In the genomic region with DNA sequence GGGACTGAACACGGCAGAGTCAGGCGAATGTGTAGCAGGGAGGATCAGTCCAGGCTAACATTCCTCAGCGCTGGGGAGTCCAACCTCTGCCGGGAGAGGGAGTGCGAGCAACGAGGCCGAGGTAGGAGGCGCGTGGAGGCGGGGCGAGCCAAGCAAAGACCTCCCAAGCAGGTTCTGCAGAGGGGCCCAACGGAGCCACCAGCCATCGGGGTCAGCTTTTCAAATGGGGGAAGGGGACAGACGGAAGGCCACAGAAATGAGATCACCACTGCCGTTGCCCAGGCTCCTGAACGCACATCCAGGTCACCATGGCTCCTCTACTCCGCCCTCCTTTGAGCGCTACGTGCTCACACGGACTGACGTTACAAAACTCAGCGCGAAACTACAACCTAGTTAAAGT, we compare ENCODE assay signal across 8 mouse cellular contexts. TPM values are rescaled to one million over a fixed set of nuclear protein-coding genes. Genes with fewer than 3 reads are reported as not detected.
A peak's percentile ranks its signal among the peaks of the same experiment; 100 is the strongest.
DNase-seq lines count a peak whose midpoint lies in the region; ATAC-seq lines count a peak whose summit lies in the region.

No protein-coding gene starts in this region.

- peak overlapping the region; percentile 79 for H3K9ac ChIP-seq in intestine, embryonic 15.5 days

- under 1% methylated on average over 23 of the region's 23 CpGs for WGBS in intestine, embryonic 15.5 days

- 0 out of 2 replicates have a peak, but pooled peaks cover 5% of the 10 kb centered on the region for H3K4me1 ChIP-seq in intestine, embryonic 15.5 days (replicated peaks)

- peaks cover 22% of the 10 kb centered on the region for H3K36me3 ChIP-seq in intestine, embryonic 15.5 days

- intact Hi-C loops in left cerebral cortex, postnatal 25 days (cut with DNase I) = loop anchor here (2.0 to 10.0 kb wide), 3 partner anchors 44 to 1594 kb away; no protein-coding TSS in a partner anchor

- H3K9me3 ChIP-seq in intestine, embryonic 15.5 days = no peaks in the 10 kb centered on the region

- no peaks in the 10 kb centered on the region for H3K27me3 ChIP-seq in intestine, embryonic 15.5 days (replicated peaks)

- H3K4me3 ChIP-seq in intestine, embryonic 15.5 days (replicated peaks) = peak overlapping the region; percentile 68

- peak; percentile 89 for ATAC-seq in intestine, embryonic 15.5 days
- peak; percentile 57 for ATAC-seq in megakaryocyte progenitor cell, adult 5-6 weeks (replicated peaks; ENCODE audit: poor library complexity)
- ATAC-seq in monocyte, adult 5-6 weeks (replicated peaks; ENCODE audit: insufficient number of reproducible peaks, low FRiP score, low TSS enrichment, poor library complexity, severe bottlenecking) = no peak

- H3K4me2 ChIP-seq in intestine, embryonic 15.5 days (replicated peaks) = peak overlapping the region; percentile 90

- peak; percentile 86 for DNase-seq in adrenal gland, postnatal 14 days
- peak; percentile 70 for DNase-seq in embryo, embryonic 11.5 days (ENCODE audit: low read depth, low spot score)
- peak; percentile 59 to 81 for DNase-seq in gastrocnemius, postnatal 4 days (ENCODE audit: low spot score in 2 of 2)
- peak; percentile 82 to 86 for DNase-seq in left cerebral cortex, postnatal 25 days (ENCODE audit: low spot score in 2 of 2)
- DNase-seq in right cerebral cortex, postnatal 4 days = peak; percentile 68

- H3K27ac ChIP-seq in intestine, embryonic 15.5 days = peak overlapping the region; percentile 93

RNA-seq across cellular contexts. Expression of a gene that starts 1.7 kb away (rescaled TPM):
- total RNA-seq in adrenal gland, postnatal 14 days (2021) = 34.2 and 42.8 TPM in 2 replicates
- total RNA-seq in gastrocnemius, postnatal 4 days (2021) = 10 to 100 TPM; 29.1 to 30.3 TPM
- 29.6 and 31.4 TPM in 2 replicates for polyA plus RNA-seq in intestine, embryonic 15.5 days (2015; fragmentation: Nextera tagmentation; extraction: Ambion mirVana)
- total RNA-seq in left cerebral cortex, postnatal 25 days (2021) = 1 to 10 TPM; 7.1 to 7.7 TPM
- total RNA-seq in megakaryocyte progenitor cell, adult 5-6 weeks (2015) = 0.10 TPM in 1 of 2 replicates, not detected in the other
- total RNA-seq in megakaryocyte progenitor cell, adult 5-6 weeks (2017) = 0.07 TPM in 1 of 2 replicates, not detected in the other
- total RNA-seq in monocyte, adult 5-6 weeks (2017) = 0.43 TPM in 1 of 3 replicates, not detected in the others
